Comparison of ENCODE assay signal across 19 mouse cellular contexts in genomic region chr4:105531651-105532425, GRCm38 (mm10).
DNase-seq lines count a peak whose midpoint lies in the region; ATAC-seq and TF ChIP-seq lines count a peak whose summit lies in the region.
"Had no signal": no experiment of that assay in that cellular context is flagged by ENCODE, and none has a peak within 500 bp of the region (broad histone marks: within the 10 kb centered on the region; RNA-seq: fewer than 3 reads in every experiment).

No protein-coding gene starts in this region.

- H3K4me3 ChIP-seq in limb, embryonic 14.5 days (replicated peaks; ENCODE audit: low read length) = no peak overlapping the region
- H3K4me3 ChIP-seq in limb, embryonic 10.5 days = no peak overlapping the region
- no peak overlapping the region for H3K4me3 ChIP-seq in hindbrain, embryonic 10.5 days
- H3K4me3 ChIP-seq in hindbrain, postnatal 0 days (ENCODE audit: low read length) = no peak overlapping the region
- H3K4me3 ChIP-seq in neural tube, embryonic 15.5 days (replicated peaks) = no peak overlapping the region
- H3K4me3 ChIP-seq: heart, embryonic 15.5 days; limb, embryonic 13.5 days; liver, embryonic 15.5 days had no signal

- WGBS in limb, embryonic 14.5 days = 45% methylated on average over 16 of the region's 16 CpGs
- WGBS in limb, embryonic 10.5 days = 81% methylated on average over 16 of the region's 16 CpGs
- WGBS in hindbrain, embryonic 10.5 days = 76% methylated on average over 16 of the region's 16 CpGs
- WGBS in hindbrain, postnatal 0 days = 52% methylated on average over 16 of the region's 16 CpGs
- WGBS in neural tube, embryonic 15.5 days = 42% methylated on average over 16 of the region's 16 CpGs

- no peaks in the 10 kb centered on the region for H3K36me3 ChIP-seq in limb, embryonic 14.5 days (ENCODE audit: control insufficient read depth, insufficient read depth, low read length)
- H3K36me3 ChIP-seq in limb, embryonic 10.5 days = no peaks in the 10 kb centered on the region
- H3K36me3 ChIP-seq in hindbrain, embryonic 10.5 days = no peaks in the 10 kb centered on the region
- no peaks in the 10 kb centered on the region for H3K36me3 ChIP-seq in hindbrain, postnatal 0 days (ENCODE audit: insufficient read depth, low read length)
- no peaks in the 10 kb centered on the region for H3K36me3 ChIP-seq in neural tube, embryonic 15.5 days
- H3K36me3 ChIP-seq: heart, embryonic 15.5 days; limb, embryonic 13.5 days; liver, embryonic 15.5 days had no signal

- TF ChIP-seq POLR2A in limb, embryonic 14.5 days (IDR thresholded peaks at IDR 0.05; ENCODE audit: borderline replicate concordance, extremely low read depth, insufficient read depth, insufficient read length) = no peak

- DNase-seq in limb, embryonic 14.5 days (ENCODE audit: low spot score) = no peak
- DNase-seq in limb, embryonic 10.5 days (ENCODE audit: low spot score) = no peak
- DNase-seq in hindbrain, embryonic 10.5 days (ENCODE audit: low spot score) = peak; percentile 10
- peak; percentile 28 for DNase-seq in hindbrain, postnatal 0 days (ENCODE audit: low spot score)
- DNase-seq in cerebellum, postnatal 10 days = no peak
- no peak for DNase-seq in cerebellum, adult 18-20 months
- DNase-seq: adrenal gland, postnatal 36 days; B cell, adult 2 months; cerebellum, adult 9-11 months; heart, adult 18-20 months; kidney, adult 2 months; kidney, postnatal 36 days; lung, postnatal 10 days; right cerebral cortex, postnatal 4 days had no signal

- H3K9ac ChIP-seq in limb, embryonic 14.5 days (ENCODE audit: low read depth, low read length, severe bottlenecking) = no peak overlapping the region
- H3K9ac ChIP-seq in hindbrain, postnatal 0 days (replicated peaks; ENCODE audit: low read length) = no peak overlapping the region
- H3K9ac ChIP-seq in neural tube, embryonic 15.5 days (replicated peaks) = no peak overlapping the region
- H3K9ac ChIP-seq: heart, embryonic 15.5 days; limb, embryonic 13.5 days; liver, embryonic 15.5 days had no signal

- no peak for TF ChIP-seq CTCF in hindbrain, postnatal 0 days (IDR thresholded peaks at IDR 0.05; ENCODE audit: low read depth)

- H3K27ac ChIP-seq in limb, embryonic 14.5 days (replicated peaks; ENCODE audit: low read depth, low read length) = no peak overlapping the region
- H3K27ac ChIP-seq in limb, embryonic 10.5 days = no peak overlapping the region
- H3K27ac ChIP-seq in hindbrain, embryonic 10.5 days = no peak overlapping the region
- no peak overlapping the region for H3K27ac ChIP-seq in hindbrain, postnatal 0 days
- H3K27ac ChIP-seq in neural tube, embryonic 15.5 days (replicated peaks) = peak overlapping the region; percentile 11; the same call in 1 of the 2 replicates
- H3K27ac ChIP-seq: heart, embryonic 15.5 days; limb, embryonic 13.5 days; liver, embryonic 15.5 days had no signal

- peak; percentile 30; the same call in 1 of the 2 replicates for ATAC-seq in limb, embryonic 14.5 days (ENCODE audit: low FRiP score, low read depth)
- no peak for ATAC-seq in hindbrain, postnatal 0 days
- no peak; the same call in 1 of the 2 replicates for ATAC-seq in neural tube, embryonic 15.5 days (ENCODE audit: low FRiP score)
- ATAC-seq: forebrain, embryonic 16.5 days had no signal

- H3K4me2 ChIP-seq in limb, embryonic 14.5 days (replicated peaks; ENCODE audit: low read depth, low read length, severe bottlenecking) = no peak overlapping the region
- no peak overlapping the region for H3K4me2 ChIP-seq in hindbrain, postnatal 0 days (ENCODE audit: low read depth, low read length)
- peak overlapping the region; percentile 19; the same call in 1 of the 2 replicates for H3K4me2 ChIP-seq in neural tube, embryonic 15.5 days
- H3K4me2 ChIP-seq: heart, embryonic 15.5 days; limb, embryonic 13.5 days; liver, embryonic 15.5 days had no signal

- peaks cover 20% of the 10 kb centered on the region for H3K4me1 ChIP-seq in limb, embryonic 14.5 days (ENCODE audit: control insufficient read depth, insufficient read depth, low read length)
- H3K4me1 ChIP-seq in limb, embryonic 10.5 days = peaks cover 11% of the 10 kb centered on the region
- H3K4me1 ChIP-seq in hindbrain, embryonic 10.5 days (replicated peaks) = no peaks in the 10 kb centered on the region
- H3K4me1 ChIP-seq in hindbrain, postnatal 0 days (ENCODE audit: insufficient read depth, low read length) = no peaks in the 10 kb centered on the region
- H3K4me1 ChIP-seq in neural tube, embryonic 15.5 days = peaks cover 10% of the 10 kb centered on the region
- H3K4me1 ChIP-seq: liver, embryonic 15.5 days had no signal

- no peaks in the 10 kb centered on the region for H3K9me3 ChIP-seq in limb, embryonic 14.5 days (ENCODE audit: control insufficient read depth, low read length)
- no peaks in the 10 kb centered on the region for H3K9me3 ChIP-seq in limb, embryonic 10.5 days (replicated peaks)
- H3K9me3 ChIP-seq in hindbrain, embryonic 10.5 days = no peaks in the 10 kb centered on the region
- H3K9me3 ChIP-seq in hindbrain, postnatal 0 days (ENCODE audit: low read length) = no peaks in the 10 kb centered on the region
- H3K9me3 ChIP-seq in neural tube, embryonic 15.5 days (replicated peaks) = no peaks in the 10 kb centered on the region
- H3K9me3 ChIP-seq: heart, embryonic 15.5 days; limb, embryonic 13.5 days; liver, embryonic 15.5 days had no signal

- no peaks in the 10 kb centered on the region for H3K27me3 ChIP-seq in limb, embryonic 14.5 days (ENCODE audit: control insufficient read depth, insufficient read depth, low read length)
- no peaks in the 10 kb centered on the region for H3K27me3 ChIP-seq in limb, embryonic 10.5 days (ENCODE audit: low read depth, poor library complexity, severe bottlenecking)
- H3K27me3 ChIP-seq in hindbrain, embryonic 10.5 days (ENCODE audit: insufficient read depth, poor library complexity, severe bottlenecking) = no peaks in the 10 kb centered on the region
- H3K27me3 ChIP-seq in hindbrain, postnatal 0 days (ENCODE audit: insufficient read depth, low read length) = no peaks in the 10 kb centered on the region
- H3K27me3 ChIP-seq in neural tube, embryonic 15.5 days (replicated peaks) = no peaks in the 10 kb centered on the region
- H3K27me3 ChIP-seq: heart, embryonic 15.5 days; limb, embryonic 13.5 days; liver, embryonic 15.5 days had no signal

Comparison
In these comparisons a context has a peak if more than half of its experiments do, and no peak if none do; other contexts are left out.
1. DNase-seq: peak in hindbrain, embryonic 10.5 days (single experiment) and hindbrain, postnatal 0 days (single experiment); none in limb, embryonic 14.5 days (single experiment), limb, embryonic 10.5 days (single experiment), cerebellum, postnatal 10 days (0 of 2) and cerebellum, adult 18-20 months (0 of 2).